Mouse (Mus musculus) thymus, postnatal 4 days (tissue): ENCODE measurements around the gene Gm11639.
A peak's percentile ranks its signal among the peaks of the same experiment; 100 is the strongest.
"Not testable (repeated sequence)": the region's sequence is repeated elsewhere in the genome, so short reads cannot be mapped to it uniquely, and the experiment has no call there.

Experiments
- DNase-seq: peaks from one replicate; pipeline ENCODE4 v3.0.0; 2021

Gm11639 gene

GRCm38 (mm10) chr11:104707084-104707483 lies 21.6 kb downstream of the Gm11639 start:
- DNase-seq: no peak

GRCm38 (mm10) chr11:104744995-104745568 lies 59.6 kb downstream of the Gm11639 start:
- DNase-seq: no peak

GRCm38 (mm10) chr11:104765762-104766161 lies 80.3 kb downstream of the Gm11639 start:
- DNase-seq: no peak

DNA sequence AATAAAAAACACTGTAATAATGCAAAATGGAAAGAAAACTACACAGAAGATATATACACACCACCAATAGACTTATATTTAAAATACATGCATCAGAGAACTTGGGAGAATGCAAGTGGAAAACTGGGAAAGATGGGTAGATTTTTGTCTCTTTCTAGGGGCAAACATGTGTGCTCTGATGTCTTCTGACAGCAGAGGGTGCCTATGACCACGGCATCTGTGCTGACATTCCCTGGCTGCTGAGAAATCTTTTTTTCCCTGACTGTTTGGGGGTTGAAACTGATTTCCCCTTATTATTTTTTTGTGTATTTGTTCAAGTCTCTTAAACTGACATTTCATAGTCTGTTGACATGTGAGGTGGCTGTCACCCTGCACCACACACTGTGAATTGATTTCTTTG lies 81.6 kb downstream of the Gm11639 start:
- no peak for DNase-seq

DNA sequence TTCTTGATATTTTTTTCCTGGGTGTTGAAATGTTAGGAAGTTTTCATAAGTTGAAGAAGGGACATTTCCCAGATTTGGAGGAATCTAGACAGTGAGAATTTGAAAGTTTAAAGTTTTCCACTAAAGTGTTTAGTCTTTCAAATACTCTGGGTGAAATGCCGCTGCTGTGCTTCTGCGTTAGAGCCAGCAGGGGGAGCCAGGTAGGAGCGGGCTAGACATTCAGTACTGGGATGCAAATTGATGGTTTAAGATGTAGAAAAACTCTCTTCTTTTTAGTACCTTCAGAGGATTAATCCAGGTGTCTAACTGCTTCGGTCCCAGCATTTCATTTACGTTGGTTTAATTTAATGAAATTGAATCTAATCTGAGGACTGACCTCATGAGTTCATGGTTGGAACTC lies 82.6 kb downstream of the Gm11639 start:
- DNase-seq: peak; percentile 73

DNA sequence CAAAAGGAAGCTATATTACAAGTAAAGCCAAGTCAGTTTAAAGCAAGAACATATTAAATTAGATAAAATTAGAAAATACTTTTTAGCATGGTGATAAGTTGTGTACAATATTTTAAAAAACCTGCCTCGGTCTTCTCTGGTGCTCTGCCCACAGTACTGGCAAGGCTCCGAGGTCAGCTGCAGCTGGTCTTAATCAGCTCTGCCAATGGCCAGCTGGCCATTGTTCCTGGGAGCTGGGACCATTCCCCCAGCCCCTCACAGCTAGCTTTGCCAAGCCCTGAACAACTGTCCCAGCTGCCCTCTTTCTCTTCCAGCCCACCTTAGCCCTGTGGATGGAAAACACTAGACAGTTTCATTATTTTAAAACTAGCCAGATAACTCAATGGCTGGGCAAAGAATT lies 93.3 kb downstream of the Gm11639 start:
- DNase-seq: no peak

DNA sequence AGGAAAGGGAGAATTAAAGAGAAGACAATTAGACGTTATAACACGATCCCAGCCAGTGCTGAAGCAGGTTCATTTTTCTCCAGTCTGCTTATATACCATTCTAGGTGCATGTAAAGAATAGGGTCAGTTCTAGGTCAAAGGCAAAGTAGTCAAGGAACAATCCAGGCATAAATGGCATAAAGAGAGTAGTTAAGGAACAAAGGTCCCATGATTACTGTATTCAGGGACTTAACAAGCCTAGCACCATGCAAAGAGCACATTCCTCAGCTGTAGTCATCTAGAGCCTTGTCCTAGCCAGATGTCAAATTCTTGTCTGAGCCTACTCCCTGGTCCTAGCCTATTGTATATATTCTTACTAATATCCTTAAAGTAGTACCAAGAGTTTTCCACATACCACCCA lies 259.2 kb downstream of the Gm11639 start:
- no peak for DNase-seq

GRCm38 (mm10) chr11:104952349-104952748 lies 266.8 kb downstream of the Gm11639 start:
- no peak for DNase-seq

- no peak for DNase-seq
Observed at GRCm38 (mm10) chr11:104967862-104968261, 282.4 kb downstream of the Gm11639 start.

DNA sequence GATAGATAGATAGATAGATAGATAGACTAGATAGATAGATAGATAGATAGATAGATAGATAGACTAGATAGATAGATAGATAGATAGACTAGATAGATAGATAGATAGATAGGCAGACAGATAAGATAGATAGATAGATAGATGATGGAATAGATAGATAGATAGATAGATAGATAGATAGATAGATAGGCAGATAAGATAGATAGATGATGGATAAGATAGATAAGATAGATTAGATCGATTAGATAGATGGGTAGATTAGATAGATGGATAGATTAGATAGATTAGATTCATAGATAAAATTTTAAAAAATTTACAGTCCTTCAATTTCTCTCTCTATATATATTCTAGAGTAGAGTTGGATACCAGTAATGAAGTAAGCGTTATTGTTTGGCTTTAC lies 282.9 kb downstream of the Gm11639 start:
- no peak for DNase-seq

DNA sequence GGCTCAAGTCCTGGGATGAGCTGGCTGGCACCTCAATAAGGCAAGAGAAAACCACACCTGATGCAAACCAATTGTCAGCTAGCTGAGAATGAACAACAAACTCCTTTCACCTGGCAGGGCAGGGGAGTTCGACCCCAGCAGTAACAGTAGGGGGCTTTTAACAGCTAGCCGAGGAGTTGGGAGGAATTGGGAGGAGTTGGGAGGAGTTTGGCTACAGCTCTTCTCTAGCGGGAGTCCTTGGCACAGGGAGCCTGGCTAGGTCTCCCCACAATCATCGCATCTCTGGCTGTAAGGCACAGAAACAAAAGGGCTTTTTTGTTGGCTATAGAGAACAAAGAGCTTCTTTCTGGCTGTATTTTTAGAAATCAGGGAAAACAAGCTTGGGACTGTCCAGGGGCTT lies 285.8 kb downstream of the Gm11639 start:
- DNase-seq: no peak

GRCm38 (mm10) chr11:104972480-104972879 lies 287.0 kb downstream of the Gm11639 start:
- no peak for DNase-seq

DNA sequence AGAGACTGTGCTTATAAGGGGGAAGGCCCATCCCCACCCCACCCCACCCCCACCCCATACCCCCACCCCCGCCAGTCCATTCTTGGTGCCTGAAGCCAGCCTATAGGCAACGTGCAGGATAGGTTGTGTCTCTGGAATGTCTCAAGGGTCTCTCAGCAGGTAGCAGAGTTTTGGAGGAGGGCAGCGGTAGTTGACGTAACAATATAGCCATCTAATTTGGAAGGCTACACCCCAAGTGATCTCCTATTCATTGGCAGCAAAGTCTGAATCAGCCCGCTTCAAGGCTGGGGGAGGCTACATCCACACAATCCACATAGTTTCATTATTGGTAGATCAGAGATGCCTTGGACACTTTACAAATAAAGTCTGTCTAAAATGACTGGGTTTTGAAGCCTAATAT lies 292.5 kb downstream of the Gm11639 start:
- no peak for DNase-seq

- no peak for DNase-seq
Observed at GRCm38 (mm10) chr11:104981342-104982055, 296.0 kb downstream of the Gm11639 start.

GRCm38 (mm10) chr11:105009232-105009631 lies 323.7 kb downstream of the Gm11639 start:
- no peak for DNase-seq

GRCm38 (mm10) chr11:105021071-105021470 lies 335.6 kb downstream of the Gm11639 start:
- DNase-seq: peak; percentile 19

- no peak for DNase-seq
Observed at GRCm38 (mm10) chr11:105028744-105029348, 343.3 kb downstream of the Gm11639 start.

- DNase-seq: no peak
Observed at GRCm38 (mm10) chr11:105029525-105029924, 344.0 kb downstream of the Gm11639 start.

- no peak for DNase-seq
Observed at GRCm38 (mm10) chr11:105030229-105030628, 344.7 kb downstream of the Gm11639 start.

DNA sequence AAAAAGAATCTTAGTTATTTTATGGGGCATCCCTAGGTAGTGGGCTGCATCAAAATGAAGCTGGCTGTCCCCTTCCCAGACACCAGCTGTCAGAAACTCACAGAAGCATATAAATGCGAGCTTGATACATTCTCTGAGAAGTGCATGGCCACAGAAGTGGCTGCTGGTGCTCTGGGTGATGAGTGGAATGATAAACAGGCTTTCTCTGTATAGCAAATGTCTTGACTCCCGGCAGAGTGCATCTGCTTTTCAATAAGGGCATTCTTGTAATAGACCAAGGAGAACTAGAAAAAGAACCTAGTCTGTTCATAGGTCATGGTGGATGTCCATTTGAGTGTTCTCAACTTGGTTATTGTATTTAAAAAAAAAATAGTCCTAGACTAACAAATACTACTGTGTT lies 345.6 kb downstream of the Gm11639 start:
- no peak for DNase-seq

DNA sequence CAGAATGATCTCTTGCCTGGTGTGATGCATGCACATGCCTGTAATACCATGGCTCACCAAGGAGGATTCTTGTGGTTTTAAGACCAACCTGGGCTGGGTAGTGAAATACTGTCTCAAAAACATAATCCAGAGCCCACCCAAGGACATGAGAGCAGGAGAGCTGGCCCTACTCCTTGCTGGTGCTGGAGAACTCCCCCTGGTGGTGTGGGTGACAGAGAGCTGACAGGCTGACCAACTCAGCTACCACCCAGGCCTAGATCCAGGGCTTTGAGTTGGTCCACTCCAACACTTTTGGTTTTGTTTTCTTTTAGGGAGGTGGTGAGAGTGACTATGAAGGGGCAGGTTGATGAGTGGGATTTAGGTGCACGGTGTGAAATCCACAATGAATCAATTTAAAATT lies 349.6 kb downstream of the Gm11639 start:
- no peak for DNase-seq

- DNase-seq: no peak
Observed at GRCm38 (mm10) chr11:105063292-105063691, 377.8 kb downstream of the Gm11639 start, which contains the start of gene Efcab3. TSS of gene Efcab3 (plus strand) at chr11:105063592.

DNA sequence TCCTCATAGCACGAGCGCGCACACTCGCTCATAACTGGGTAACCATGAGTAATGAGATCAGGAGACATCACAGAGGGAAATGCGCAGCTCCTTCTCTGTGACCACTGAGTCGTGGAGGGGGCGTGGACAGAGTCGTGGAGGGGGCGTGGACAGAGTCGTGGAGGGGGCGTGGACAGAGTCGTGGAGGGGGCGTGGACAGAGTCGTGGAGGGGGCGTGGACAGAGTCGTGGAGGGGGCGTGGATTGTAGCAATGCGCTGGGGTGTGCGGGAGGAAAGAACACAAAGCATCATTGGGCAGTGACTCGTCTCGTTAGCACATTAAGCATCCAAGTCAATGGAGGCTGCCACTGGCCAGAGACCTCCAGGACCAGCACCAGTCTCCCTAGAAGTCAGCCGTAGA lies 426.9 kb downstream of the Gm11639 start:
- DNase-seq: not testable (repeated sequence)

DNA sequence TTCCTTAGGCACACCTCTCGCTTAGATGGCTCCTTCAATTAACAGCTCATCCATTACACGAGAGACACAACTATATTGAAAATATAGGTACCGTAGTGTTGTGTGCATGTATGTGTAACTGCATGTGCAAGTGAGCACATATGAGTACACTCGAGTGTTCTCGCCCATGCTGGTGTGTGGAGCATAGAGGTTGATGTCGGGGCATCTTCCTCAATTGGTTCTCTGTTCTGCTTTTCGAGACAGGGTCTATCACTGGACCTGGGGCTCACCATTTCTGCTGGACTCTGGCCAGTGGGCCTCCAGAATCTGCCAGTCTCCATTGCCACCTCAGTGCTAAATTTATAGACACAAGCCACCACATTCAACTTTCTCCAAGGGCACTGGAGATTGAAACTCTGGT lies 432.3 kb downstream of the Gm11639 start:
- no peak for DNase-seq
